Mouse (Mus musculus): ENCODE measurements around the gene Cdc25b. TPM values are rescaled to one million over a fixed set of nuclear protein-coding genes. Genes with fewer than 3 reads are reported as not detected.

Cdc25b gene
- 10 to 100 TPM; 25.1 to 30.1 TPM for total RNA-seq (2021)

DNA sequence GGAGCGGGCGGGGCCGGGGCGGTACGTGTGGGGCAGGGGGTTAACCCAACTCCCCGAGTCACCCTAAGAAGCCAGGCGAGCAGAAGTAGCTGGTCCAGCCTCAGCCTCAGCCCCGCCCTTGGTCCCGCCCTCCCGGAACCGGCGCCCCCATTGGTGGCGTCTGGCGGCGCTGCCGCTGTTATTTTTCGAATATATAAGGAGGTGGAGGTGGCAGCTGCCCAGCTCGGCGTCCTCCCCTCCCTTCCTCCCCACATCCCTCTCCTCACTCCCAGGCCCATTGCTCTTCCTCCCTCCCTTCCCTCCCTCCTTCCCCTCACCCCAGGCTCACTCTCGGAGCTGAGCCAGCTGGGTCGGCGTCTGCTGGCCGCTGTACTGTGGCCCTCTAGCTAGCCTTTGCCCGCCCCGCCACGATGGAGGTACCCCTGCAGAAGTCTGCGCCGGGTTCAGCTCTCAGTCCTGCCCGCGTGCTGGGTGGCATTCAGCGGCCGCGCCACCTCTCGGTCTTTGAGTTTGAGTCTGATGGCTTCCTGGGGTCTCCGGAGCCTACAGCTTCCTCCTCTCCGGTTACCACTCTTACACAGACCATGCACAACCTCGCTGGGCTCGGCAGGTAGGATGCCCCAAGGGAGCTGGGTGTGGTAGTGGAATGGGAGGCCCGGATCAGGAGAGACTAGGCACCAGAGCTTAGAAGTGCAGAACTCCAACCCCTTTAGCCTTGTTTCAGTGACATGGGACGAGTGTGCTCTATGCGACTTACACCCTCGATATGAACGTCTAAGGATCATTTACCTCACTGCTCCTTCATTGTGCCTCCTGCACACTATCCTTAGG lies at the start of gene Cdc25b, which contains the start of gene Spef1:
Gene Cdc25b (plus strand): TSS at position 179 of the 831 bp plus-strand sequence.
Gene Spef1 (minus strand): TSS at position 512 of the 831 bp plus-strand sequence.
- intact Hi-C loops (cut with DNase I), result no loop called here
- peak; percentile 90 for DNase-seq

DNA sequence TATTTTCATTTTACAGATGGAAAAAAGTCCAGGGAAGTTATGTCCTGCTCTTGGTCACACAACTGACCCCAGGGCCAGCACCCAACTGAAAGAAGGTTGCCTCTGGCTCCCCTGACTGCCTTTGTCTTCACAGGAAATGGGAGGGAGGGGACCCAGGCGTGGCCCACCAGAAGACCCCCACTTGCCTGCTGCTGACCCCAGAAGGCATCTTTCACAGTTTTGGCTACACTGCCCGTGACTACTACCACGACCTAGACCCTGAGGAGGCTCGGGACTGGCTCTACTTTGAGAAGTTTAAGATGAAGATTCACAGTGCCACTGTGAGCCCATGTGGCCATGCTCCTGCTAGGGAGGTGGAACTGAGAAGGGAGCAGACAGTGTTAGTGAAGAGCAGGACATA lies 48.5 kb upstream of the Cdc25b start:
- intact Hi-C loops (cut with DNase I), result no loop called here
- DNase-seq, result no peak

- intact Hi-C loops (cut with DNase I), result no loop called here
- DNase-seq, result no peak
Observed at GRCm38 (mm10) chr2:131138760-131139159, 48.0 kb upstream of the Cdc25b start.

- DNase-seq, result no peak
- intact Hi-C loops (cut with DNase I), result no loop called here
Observed at GRCm38 (mm10) chr2:131139287-131139686, 47.5 kb upstream of the Cdc25b start.

DNA sequence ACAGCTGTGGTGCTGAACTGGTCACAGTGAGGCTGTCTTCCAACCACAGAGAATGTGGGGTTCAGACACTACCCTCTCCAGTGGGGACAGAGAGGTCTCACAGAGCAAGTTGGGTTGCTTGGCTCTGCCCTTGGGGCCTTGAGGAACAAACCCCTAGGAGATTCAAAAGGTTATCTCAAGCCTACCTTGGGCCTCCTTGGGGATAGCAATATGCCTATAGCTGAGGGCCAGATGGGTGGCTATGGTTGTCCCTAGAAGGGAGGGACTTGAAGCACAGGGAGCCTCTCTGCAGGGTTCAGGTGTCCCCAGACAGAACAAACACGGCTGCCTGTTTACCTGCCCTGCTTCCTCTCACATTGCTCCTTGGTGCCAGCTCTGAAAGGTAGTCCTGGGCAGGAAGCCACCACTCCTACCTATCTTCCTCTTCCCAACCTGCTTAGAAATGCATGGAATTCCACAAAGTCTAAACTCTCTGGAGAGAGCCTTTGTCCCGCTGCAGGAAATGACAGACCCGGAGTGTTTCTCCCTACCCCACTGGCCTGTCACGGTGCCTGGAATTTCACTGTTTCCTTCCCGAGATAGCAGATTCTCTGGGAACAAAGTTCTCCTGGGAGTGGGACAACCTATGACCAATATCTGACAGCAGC lies 46.7 kb upstream of the Cdc25b start:
- intact Hi-C loops (cut with DNase I), result no loop called here
- no peak for DNase-seq

DNA sequence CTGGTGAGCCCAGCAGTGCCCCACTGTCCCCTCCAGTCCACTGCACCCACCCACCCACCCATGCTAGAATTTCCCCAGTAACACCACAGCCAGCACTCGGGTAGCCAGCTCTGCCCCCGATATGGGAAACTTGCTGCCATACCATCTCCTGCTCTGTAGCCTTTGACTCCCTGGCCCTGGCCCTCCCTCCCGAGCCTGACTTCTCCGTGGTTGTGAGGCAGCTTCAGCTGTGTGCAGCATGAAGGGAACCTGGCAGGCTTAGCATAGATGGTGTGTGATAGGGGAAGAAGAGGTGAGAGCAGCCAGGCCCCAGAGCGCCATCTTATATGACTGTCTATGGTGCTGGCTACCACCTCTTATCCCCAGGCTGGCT lies 46.2 kb upstream of the Cdc25b start:
- intact Hi-C loops (cut with DNase I), result no loop called here
- DNase-seq, result no peak

- intact Hi-C loops (cut with DNase I), result no loop called here
- DNase-seq, result no peak
Observed at GRCm38 (mm10) chr2:131141336-131141986, 45.3 kb upstream of the Cdc25b start.

GRCm38 (mm10) chr2:131142592-131142991 lies 44.2 kb upstream of the Cdc25b start:
- intact Hi-C loops (cut with DNase I), result no loop called here
- DNase-seq, result peak; percentile 69

- intact Hi-C loops (cut with DNase I), result no loop called here
- no peak for DNase-seq
Observed at GRCm38 (mm10) chr2:131143007-131143780, 43.6 kb upstream of the Cdc25b start.

- no peak for DNase-seq
- intact Hi-C loops (cut with DNase I), result no loop called here
Observed at GRCm38 (mm10) chr2:131145121-131145520, 41.6 kb upstream of the Cdc25b start.

- intact Hi-C loops (cut with DNase I), result no loop called here
- no peak for DNase-seq
Observed at GRCm38 (mm10) chr2:131145536-131145935, 41.2 kb upstream of the Cdc25b start.

- intact Hi-C loops (cut with DNase I), result no loop called here
- no peak for DNase-seq
Observed at GRCm38 (mm10) chr2:131146193-131147042, 40.3 kb upstream of the Cdc25b start.

GRCm38 (mm10) chr2:131147043-131147365 lies 39.7 kb upstream of the Cdc25b start:
- no peak for DNase-seq
- intact Hi-C loops (cut with DNase I), result no loop called here

DNA sequence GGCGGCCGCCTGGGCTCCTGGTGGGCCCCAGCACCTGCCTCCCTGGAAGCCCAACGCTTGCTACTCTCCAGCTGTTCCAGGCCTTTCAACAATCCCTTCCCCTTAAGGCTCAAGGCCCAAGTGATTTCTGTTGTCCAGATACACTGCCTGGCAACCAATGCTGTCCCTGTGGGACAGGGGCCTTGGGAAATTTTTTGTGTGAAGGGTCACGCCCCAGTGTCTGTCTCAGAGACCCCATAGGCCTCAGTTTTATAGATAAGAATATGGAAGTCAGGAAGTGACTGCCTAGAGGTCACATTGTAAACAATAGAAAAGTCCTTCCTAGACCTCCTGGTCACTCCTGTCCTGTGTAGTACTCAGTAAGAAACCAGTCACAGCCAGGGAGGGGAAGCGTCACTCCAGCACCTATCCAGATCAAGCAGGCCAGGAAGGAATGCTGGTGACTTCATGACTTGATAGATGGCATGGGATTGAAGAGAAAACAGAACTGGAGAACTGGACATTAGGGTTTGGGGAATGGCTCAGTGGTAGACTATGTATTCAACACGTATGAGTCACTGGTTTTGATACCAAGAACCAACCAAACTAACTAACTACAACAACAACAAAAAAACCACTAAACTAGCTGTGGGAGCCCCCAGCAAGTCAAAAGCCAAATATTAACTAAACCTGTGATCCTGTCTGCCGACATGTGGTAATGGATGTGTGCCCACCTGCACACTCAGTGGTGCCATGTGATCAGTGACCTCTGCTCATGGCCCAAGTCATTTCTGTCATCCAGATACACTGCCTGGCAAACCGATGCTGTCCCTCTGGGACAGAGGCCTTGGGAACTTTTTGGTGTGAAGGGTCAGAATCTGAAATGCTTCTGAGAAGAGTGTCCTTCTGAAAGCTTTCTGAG lies 38.1 kb upstream of the Cdc25b start:
- DNase-seq, result no peak

DNA sequence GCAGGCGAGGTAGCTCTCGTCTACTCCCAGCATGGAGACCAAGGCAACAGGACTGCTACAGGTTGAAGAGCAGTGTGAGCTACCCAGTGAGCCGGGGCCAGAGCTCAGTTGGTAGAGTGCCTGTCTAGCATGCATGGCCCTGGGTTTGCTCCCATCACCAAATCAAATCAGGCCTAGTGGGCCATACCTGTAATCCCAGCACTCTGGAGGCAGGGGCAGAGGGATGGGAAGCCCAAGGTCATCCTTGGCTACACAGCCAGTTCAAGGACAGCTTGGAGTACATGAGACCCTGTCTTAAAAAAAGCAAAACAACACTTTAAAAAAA lies 37.5 kb upstream of the Cdc25b start:
- no peak for DNase-seq
- intact Hi-C loops (cut with DNase I), result no loop called here

More for the DNA sequence above, 38.1 kb upstream of the Cdc25b start:
- intact Hi-C loops (cut with DNase I), result no loop called here

DNA sequence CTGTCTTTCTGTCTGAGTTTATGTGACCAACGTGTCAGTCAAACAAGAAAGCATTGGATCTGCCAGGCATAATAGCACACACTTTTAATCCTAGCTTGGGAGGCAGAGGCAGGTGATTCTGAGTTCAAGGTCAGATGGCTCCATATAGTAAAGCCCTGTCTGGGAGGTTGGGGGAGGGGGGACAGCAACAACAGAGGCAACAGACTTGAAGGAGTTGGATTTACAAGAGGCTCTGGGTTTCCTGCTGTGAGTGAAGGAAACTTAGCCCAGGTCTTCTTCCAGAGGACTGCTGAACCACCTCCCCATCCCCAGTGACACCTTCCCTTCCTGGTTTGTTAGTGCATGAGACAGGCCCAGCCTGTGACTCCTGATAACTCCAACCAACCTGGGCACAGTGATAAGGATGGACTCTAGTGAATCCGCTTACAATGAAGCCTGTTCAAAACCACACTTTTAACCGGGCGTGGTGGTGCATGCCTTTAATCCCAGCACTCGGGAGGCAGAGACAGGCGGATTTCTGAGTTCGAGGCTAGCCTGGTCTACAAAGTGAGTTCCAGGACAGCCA lies 34.5 kb upstream of the Cdc25b start:
- intact Hi-C loops (cut with DNase I), result no loop called here
- no peak for DNase-seq

DNA sequence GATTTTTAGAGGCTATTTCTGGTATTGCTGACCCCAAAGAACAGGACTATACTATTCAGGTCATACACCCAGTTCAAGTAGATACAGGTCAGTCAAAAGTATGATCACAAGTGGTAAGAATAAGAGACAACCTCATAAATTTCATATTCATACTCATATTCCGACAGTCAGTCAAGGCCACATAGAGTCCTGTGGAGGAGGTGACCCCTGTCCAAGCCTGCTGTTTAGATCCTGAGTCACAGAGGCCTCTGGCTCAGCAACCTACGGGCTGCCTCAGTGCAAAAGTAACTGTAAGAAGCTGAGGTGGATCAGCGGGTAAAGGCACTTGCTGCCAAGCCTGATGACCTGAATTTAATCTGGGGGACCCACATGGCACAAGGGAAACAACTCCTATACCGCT lies 32.7 kb upstream of the Cdc25b start:
- no peak for DNase-seq
- intact Hi-C loops (cut with DNase I), result no loop called here

DNA sequence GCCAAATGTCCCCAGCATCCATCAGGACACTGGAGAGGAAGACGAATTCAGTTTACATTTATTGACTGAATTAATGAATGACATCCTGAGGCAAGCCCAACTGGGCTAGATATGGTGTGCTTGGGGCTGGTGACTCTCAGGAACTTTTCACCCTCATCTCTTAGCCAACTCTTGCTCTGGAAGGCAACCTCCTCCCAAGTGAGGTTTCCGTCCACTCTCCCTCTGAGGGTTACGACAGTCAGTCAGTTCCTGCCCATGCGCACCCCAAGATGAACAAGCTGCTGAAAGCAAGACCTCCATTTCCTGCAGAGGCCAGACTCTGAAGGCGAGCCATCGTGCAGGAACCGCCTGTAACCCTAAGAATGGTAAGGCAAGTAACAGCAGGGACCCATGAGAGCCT lies 29.8 kb upstream of the Cdc25b start:
- DNase-seq, result no peak
- intact Hi-C loops (cut with DNase I), result no loop called here

GRCm38 (mm10) chr2:131159491-131159910 lies 27.2 kb upstream of the Cdc25b start:
- intact Hi-C loops (cut with DNase I), result no loop called here
- no peak for DNase-seq

Data from left cerebral cortex, postnatal 4 days (tissue).